In genomic region chr5:33438214-33438613, GRCm38 (mm10) we compare ENCODE assay signal across 8 mouse cellular contexts. TPM values are rescaled to one million over a fixed set of nuclear protein-coding genes. Genes with fewer than 3 reads are reported as not detected.
DNase-seq lines count a peak whose midpoint lies in the region; ATAC-seq and TF ChIP-seq lines count a peak whose summit lies in the region.

No protein-coding gene starts in this region.

- WGBS in forebrain, embryonic 14.5 days = 3% methylated on average over 23 of the region's 23 CpGs
- WGBS in forebrain, embryonic 12.5 days = 3% methylated on average over 23 of the region's 23 CpGs
- 2% methylated on average over 23 of the region's 23 CpGs for WGBS in kidney, adult 2 months
- whole genome bisulfite sequencing in limb, embryonic 12.5 days = 4% methylated on average over 23 of the region's 23 CpGs
- 4% methylated on average over 22 of the region's 23 CpGs for WGBS in midbrain, postnatal 0 days

- DNase-seq in forebrain, embryonic 14.5 days (ENCODE audit: low spot score) = peak; percentile 67
- peak; percentile 77 for DNase-seq in c-Kit-positive CD71-positive TER-119-positive erythroid progenitor cells, embryonic 14.5 days (ENCODE audit: low spot score)
- peak; percentile 92 to 96 for DNase-seq in gastrocnemius, postnatal 4 days (ENCODE audit: low spot score in 2 of 2)
- peak; percentile 89 for DNase-seq in kidney, adult 2 months
- peak; percentile 67 for DNase-seq in midbrain, postnatal 0 days (ENCODE audit: low spot score)
- DNase-seq in testis, postnatal 14 days (ENCODE audit: low spot score) = peak; percentile 85

- no peaks in the 10 kb centered on the region for H3K36me3 ChIP-seq in forebrain, embryonic 14.5 days (ENCODE audit: control insufficient read depth, insufficient read depth, low read length)
- no peaks in the 10 kb centered on the region for H3K36me3 ChIP-seq in forebrain, embryonic 12.5 days (replicated peaks)
- H3K36me3 ChIP-seq in kidney, adult 2 months (ENCODE audit: control insufficient read depth, insufficient read depth, low read length) = no peaks in the 10 kb centered on the region
- no peaks in the 10 kb centered on the region for H3K36me3 ChIP-seq in limb, embryonic 12.5 days
- H3K36me3 ChIP-seq in midbrain, postnatal 0 days (ENCODE audit: insufficient read depth, low read length) = no peaks in the 10 kb centered on the region

- H3K9me3 ChIP-seq in forebrain, embryonic 14.5 days (replicated peaks; ENCODE audit: control insufficient read depth, low read length) = no peaks in the 10 kb centered on the region
- H3K9me3 ChIP-seq in forebrain, embryonic 12.5 days = no peaks in the 10 kb centered on the region
- H3K9me3 ChIP-seq in limb, embryonic 12.5 days = no peaks in the 10 kb centered on the region
- no peaks in the 10 kb centered on the region for H3K9me3 ChIP-seq in midbrain, postnatal 0 days (ENCODE audit: low read length)

- H3K4me1 ChIP-seq in forebrain, embryonic 14.5 days (ENCODE audit: control insufficient read depth, insufficient read depth, low read length) = peaks cover 4% of the 10 kb centered on the region
- peaks cover 33% of the 10 kb centered on the region for H3K4me1 ChIP-seq in forebrain, embryonic 12.5 days
- H3K4me1 ChIP-seq in kidney, adult 2 months (ENCODE audit: control insufficient read depth, insufficient read depth, low read length) = no peaks in the 10 kb centered on the region
- peaks cover 20% of the 10 kb centered on the region for H3K4me1 ChIP-seq in limb, embryonic 12.5 days (replicated peaks)
- H3K4me1 ChIP-seq in midbrain, postnatal 0 days (ENCODE audit: insufficient read depth, low read length) = peaks cover 2% of the 10 kb centered on the region; the same call in 1 of the 2 replicates

- no peak overlapping the region for H3K9ac ChIP-seq in forebrain, embryonic 14.5 days (ENCODE audit: low read length)
- no peak overlapping the region for H3K9ac ChIP-seq in forebrain, embryonic 12.5 days
- no peak overlapping the region for H3K9ac ChIP-seq in limb, embryonic 12.5 days (replicated peaks)
- no peak overlapping the region for H3K9ac ChIP-seq in midbrain, postnatal 0 days (replicated peaks; ENCODE audit: low read length, poor library complexity, severe bottlenecking)

- ATAC-seq in forebrain, embryonic 14.5 days = 0 out of 2 replicates have a peak, but pooled peaks have one; percentile 30
- ATAC-seq in forebrain, embryonic 12.5 days (ENCODE audit: low FRiP score) = no peak
- ATAC-seq in limb, embryonic 12.5 days (ENCODE audit: insufficient number of reproducible peaks, insufficient read depth, low FRiP score, low TSS enrichment, low read depth) = peak; percentile 79
- no peak for ATAC-seq in midbrain, postnatal 0 days (ENCODE audit: low FRiP score)

- no peak overlapping the region for H3K4me2 ChIP-seq in forebrain, embryonic 14.5 days (ENCODE audit: low read length)
- H3K4me2 ChIP-seq in forebrain, embryonic 12.5 days = no peak overlapping the region
- H3K4me2 ChIP-seq in limb, embryonic 12.5 days = no peak overlapping the region
- no peak overlapping the region for H3K4me2 ChIP-seq in midbrain, postnatal 0 days (ENCODE audit: low read depth, low read length, poor library complexity, severe bottlenecking)

- no peak for TF ChIP-seq POLR2A in kidney, adult 2 months (IDR thresholded peaks at IDR 0.05; ENCODE audit: low read depth, low read length)

- no peak overlapping the region for H3K27ac ChIP-seq in forebrain, embryonic 14.5 days (ENCODE audit: low read depth, low read length)
- no peak overlapping the region for H3K27ac ChIP-seq in forebrain, embryonic 12.5 days
- H3K27ac ChIP-seq in kidney, adult 2 months (ENCODE audit: insufficient read depth, low read depth, low read length) = no peak overlapping the region
- H3K27ac ChIP-seq in limb, embryonic 12.5 days = no peak overlapping the region
- H3K27ac ChIP-seq in midbrain, postnatal 0 days (ENCODE audit: low read depth, low read length) = no peak overlapping the region

- H3K4me3 ChIP-seq in forebrain, embryonic 14.5 days (ENCODE audit: low read depth, low read length) = no peak overlapping the region
- H3K4me3 ChIP-seq in forebrain, embryonic 12.5 days (replicated peaks) = no peak overlapping the region
- H3K4me3 ChIP-seq in kidney, adult 2 months (ENCODE audit: insufficient read depth, low read depth, low read length) = no peak overlapping the region
- H3K4me3 ChIP-seq in limb, embryonic 12.5 days (replicated peaks) = no peak overlapping the region
- H3K4me3 ChIP-seq in midbrain, postnatal 0 days (ENCODE audit: low read depth, low read length) = no peak overlapping the region

- TF ChIP-seq CTCF in kidney, adult 2 months (conservative IDR thresholded peaks at IDR 0.05; ENCODE audit: insufficient read depth, insufficient read length, low read depth, low read length) = 0 out of 2 replicates have a peak, but pooled peaks have one; percentile 21
- TF ChIP-seq CTCF in midbrain, postnatal 0 days (IDR thresholded peaks at IDR 0.05) = no peak

- peaks cover 82% of the 10 kb centered on the region for H3K27me3 ChIP-seq in forebrain, embryonic 14.5 days (replicated peaks; ENCODE audit: control insufficient read depth, insufficient read depth, low read length)
- H3K27me3 ChIP-seq in forebrain, embryonic 12.5 days = peaks cover 100% of the 10 kb centered on the region
- peaks cover 3% of the 10 kb centered on the region for H3K27me3 ChIP-seq in kidney, adult 2 months (replicated peaks; ENCODE audit: control insufficient read depth, insufficient read depth, low read length)
- H3K27me3 ChIP-seq in limb, embryonic 12.5 days = peaks cover 96% of the 10 kb centered on the region
- H3K27me3 ChIP-seq in midbrain, postnatal 0 days (ENCODE audit: insufficient read depth, low read length) = peaks cover 88% of the 10 kb centered on the region

RNA-seq across cellular contexts. Expression of gene Nkx1-1, which starts 4.4 kb away (rescaled TPM):
- not detected in 2 replicates for polyA plus RNA-seq in forebrain, embryonic 14.5 days (2014; fragmentation: Nextera tagmentation; extraction: Ambion mirVana)
- polyA plus RNA-seq in forebrain, embryonic 12.5 days (2016; fragmentation: Nextera tagmentation; extraction: Ambion mirVana) = not detected in 2 replicates
- total RNA-seq in gastrocnemius, postnatal 4 days (2021) = not detected
- polyA plus RNA-seq in kidney, adult 2 months (2012; rRNA removed) = not detected in 2 replicates
- polyA plus RNA-seq in limb, embryonic 12.5 days (2016; fragmentation: Nextera tagmentation; extraction: Ambion mirVana) = not detected in 2 replicates
- 0.60 and 1.0 TPM in 2 replicates for total RNA-seq in midbrain, postnatal 0 days (2014; rRNA removed)
- 0.18 TPM in 1 of 2 replicates, not detected in the other for polyA plus RNA-seq in midbrain, postnatal 0 days (2015; fragmentation: Nextera tagmentation; extraction: Ambion mirVana)

RNA-seq across cellular contexts. Expression of gene Uvssa, which starts 59.9 kb away (rescaled TPM):
- 4.7 and 5.5 TPM in 2 replicates for polyA plus RNA-seq in forebrain, embryonic 14.5 days (2014; fragmentation: Nextera tagmentation; extraction: Ambion mirVana)
- 8.0 and 9.0 TPM in 2 replicates for polyA plus RNA-seq in forebrain, embryonic 12.5 days (2016; fragmentation: Nextera tagmentation; extraction: Ambion mirVana)
- 10 to 100 TPM in 1 of 2 experiments, 1 to 10 TPM in 1; 8.7 to 11.6 TPM for total RNA-seq in gastrocnemius, postnatal 4 days (2021)
- polyA plus RNA-seq in kidney, adult 2 months (2012; rRNA removed) = 4.3 and 5.4 TPM in 2 replicates
- polyA plus RNA-seq in limb, embryonic 12.5 days (2016; fragmentation: Nextera tagmentation; extraction: Ambion mirVana) = 11.1 and 12.1 TPM in 2 replicates
- 9.5 and 11.8 TPM in 2 replicates for total RNA-seq in midbrain, postnatal 0 days (2014; rRNA removed)
- 7.7 and 9.5 TPM in 2 replicates for polyA plus RNA-seq in midbrain, postnatal 0 days (2015; fragmentation: Nextera tagmentation; extraction: Ambion mirVana)

Comparison
In these comparisons a context has a peak if more than half of its experiments do, and no peak if none do; other contexts are left out.
1. ATAC-seq: peak in forebrain, embryonic 14.5 days (single experiment) and limb, embryonic 12.5 days (single experiment); none in forebrain, embryonic 12.5 days (single experiment) and midbrain, postnatal 0 days (single experiment).
2. Peak in every context shown above with its lines, with median percentiles within 50 percentile points of each other: DNase-seq.